Mouse (Mus musculus): Measurements from ENCODE around the gene Sycn. TPM values are rescaled to one million over a fixed set of nuclear protein-coding genes. Genes with fewer than 3 reads are reported as not detected.
"Not testable (repeated sequence)": the region's sequence is repeated elsewhere in the genome, so short reads cannot be mapped to it uniquely, and the experiment has no call there.

Sycn gene
- polyA plus RNA-seq (2012; ENCODE audit: insufficient read depth, insufficient read length, low replicate concordance, missing spikeins) = not detected in 2 replicates

DNA sequence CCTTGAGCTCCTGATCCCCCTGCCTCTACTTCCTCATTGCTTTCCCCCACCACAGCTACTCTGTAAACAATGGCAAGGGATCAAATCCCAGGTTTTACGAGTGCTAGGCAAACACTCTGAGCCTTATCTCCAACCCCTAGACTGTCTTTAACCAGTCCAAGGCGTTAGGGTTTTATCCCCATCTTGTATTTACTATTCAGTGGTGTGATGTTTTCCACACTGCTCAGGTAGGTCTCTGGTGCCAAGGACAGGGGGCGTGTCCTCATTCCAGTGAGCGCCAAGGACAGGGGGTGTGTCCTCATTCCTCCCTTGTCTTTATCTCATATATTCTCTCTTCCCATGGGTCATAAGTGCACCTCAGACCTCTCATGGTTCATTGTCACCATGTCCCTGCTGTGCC is at the start of gene Sycn:
Gene Sycn, plus strand, starts transcription at position 360 of the 400 bp plus-strand sequence.
- no peaks in the 10 kb centered on the region for H3K4me1 ChIP-seq (ENCODE audit: control insufficient read depth, insufficient read depth, low read length)
- no peak within 1 kb of the TSS for H3K4me3 ChIP-seq (ENCODE audit: insufficient read depth, low read depth, low read length)
- 91% methylated on average over 4 of the region's 4 CpGs for WGBS
- H3K27ac ChIP-seq (ENCODE audit: insufficient read depth, low read depth, low read length) = no peak within 1 kb of the TSS
- TF ChIP-seq POLR2A (IDR thresholded peaks at IDR 0.05; ENCODE audit: insufficient read depth, low read depth, low read length) = no peak
- TF ChIP-seq CTCF (IDR thresholded peaks at IDR 0.05; ENCODE audit: insufficient read depth, low read depth, low read length) = no peak

DNA sequence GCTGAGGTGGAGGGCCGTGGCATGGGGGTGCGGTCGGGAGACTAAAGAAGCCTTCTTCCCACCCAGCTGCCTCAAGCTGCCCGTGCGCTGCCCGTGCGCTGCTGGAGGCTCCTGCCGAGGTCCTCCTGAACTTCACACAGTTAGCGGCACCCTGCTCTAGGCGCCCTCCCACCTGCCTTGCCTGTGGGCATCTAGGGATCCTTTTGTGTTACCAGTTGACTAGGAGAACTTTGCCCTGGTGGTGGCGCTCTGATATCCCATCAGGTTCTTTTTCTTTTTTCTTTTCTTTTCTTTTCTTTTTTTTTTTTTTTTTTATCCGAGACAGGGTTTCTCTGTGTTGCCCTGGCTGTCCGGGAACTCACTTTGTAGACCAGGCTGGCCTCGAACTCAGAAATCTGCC is 49.8 kb upstream of the Sycn start:
- TF ChIP-seq POLR2A (IDR thresholded peaks at IDR 0.05; ENCODE audit: insufficient read depth, low read depth, low read length) (no peak), CTCF (IDR thresholded peaks at IDR 0.05; ENCODE audit: insufficient read depth, low read depth, low read length) (no peak)
- 37% methylated on average over 14 of the region's 14 CpGs for whole genome bisulfite sequencing
- peaks cover 14% of the 10 kb centered on the region for H3K4me1 ChIP-seq (ENCODE audit: control insufficient read depth, insufficient read depth, low read length)
- H3K4me3 ChIP-seq (ENCODE audit: insufficient read depth, low read depth, low read length) = no peak overlapping the region
- H3K27ac ChIP-seq (ENCODE audit: insufficient read depth, low read depth, low read length) = no peak overlapping the region

DNA sequence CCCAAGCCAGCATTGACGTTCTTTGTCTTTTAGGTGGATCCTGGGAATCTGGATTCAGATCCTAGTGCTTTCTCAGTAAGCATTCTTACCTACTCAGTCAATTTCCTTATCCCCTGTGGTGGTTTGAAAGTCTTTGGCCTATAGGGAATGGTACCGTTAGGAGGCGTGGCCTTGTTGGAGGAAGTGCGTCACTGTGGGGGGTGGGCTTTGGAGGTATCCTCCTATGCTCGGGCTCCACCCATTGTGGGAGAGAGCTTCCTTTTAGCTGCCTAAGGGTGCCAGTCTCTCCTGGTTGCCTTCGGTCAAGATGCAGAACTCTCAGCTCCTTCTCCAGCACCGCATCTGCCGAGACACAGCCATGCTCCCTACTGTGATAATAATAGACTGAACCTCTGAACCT is 48.4 kb upstream of the Sycn start:
- 85% methylated on average over 8 of the region's 8 CpGs for WGBS
- no peak for TF ChIP-seq POLR2A (IDR thresholded peaks at IDR 0.05; ENCODE audit: insufficient read depth, low read depth, low read length)
- no peak for TF ChIP-seq CTCF (IDR thresholded peaks at IDR 0.05; ENCODE audit: insufficient read depth, low read depth, low read length)
- H3K27ac ChIP-seq (ENCODE audit: insufficient read depth, low read depth, low read length) = no peak overlapping the region

DNA sequence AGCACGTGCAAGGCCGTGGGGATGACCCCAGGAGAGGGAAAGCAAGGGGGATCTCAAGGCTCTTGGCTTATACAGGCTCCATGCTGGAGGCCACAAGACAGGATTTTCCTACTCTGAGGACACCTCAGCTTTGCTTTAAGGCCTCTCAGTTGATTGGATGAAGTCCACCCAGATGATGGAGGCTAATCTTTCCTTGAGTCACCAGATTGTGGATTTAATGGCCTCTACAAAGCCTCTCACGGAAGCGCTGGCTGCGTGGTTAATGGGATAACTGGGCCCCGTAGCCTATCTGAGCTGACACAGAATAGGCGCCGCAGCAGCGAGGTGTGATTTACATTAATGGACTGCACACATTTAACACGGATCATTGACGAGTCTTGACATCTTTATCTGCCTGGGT is 45.3 kb upstream of the Sycn start:
- no peak for TF ChIP-seq POLR2A (IDR thresholded peaks at IDR 0.05; ENCODE audit: insufficient read depth, low read depth, low read length)
- TF ChIP-seq CTCF (IDR thresholded peaks at IDR 0.05; ENCODE audit: insufficient read depth, low read depth, low read length) = no peak
- 85% methylated on average over 11 of the region's 11 CpGs for WGBS
- Histone ChIP-seq H3K4me3 (ENCODE audit: insufficient read depth, low read depth, low read length) (no peak overlapping the region), H3K4me1 (ENCODE audit: control insufficient read depth, insufficient read depth, low read length) (peaks cover 5% of the 10 kb centered on the region; the same call in 1 of the 2 replicates), H3K27ac (ENCODE audit: insufficient read depth, low read depth, low read length) (no peak overlapping the region)

More for the DNA sequence above, 48.4 kb upstream of the Sycn start:
- Histone ChIP-seq H3K4me1 (ENCODE audit: control insufficient read depth, insufficient read depth, low read length) (peaks cover 14% of the 10 kb centered on the region), H3K4me3 (ENCODE audit: insufficient read depth, low read depth, low read length) (no peak overlapping the region)

DNA sequence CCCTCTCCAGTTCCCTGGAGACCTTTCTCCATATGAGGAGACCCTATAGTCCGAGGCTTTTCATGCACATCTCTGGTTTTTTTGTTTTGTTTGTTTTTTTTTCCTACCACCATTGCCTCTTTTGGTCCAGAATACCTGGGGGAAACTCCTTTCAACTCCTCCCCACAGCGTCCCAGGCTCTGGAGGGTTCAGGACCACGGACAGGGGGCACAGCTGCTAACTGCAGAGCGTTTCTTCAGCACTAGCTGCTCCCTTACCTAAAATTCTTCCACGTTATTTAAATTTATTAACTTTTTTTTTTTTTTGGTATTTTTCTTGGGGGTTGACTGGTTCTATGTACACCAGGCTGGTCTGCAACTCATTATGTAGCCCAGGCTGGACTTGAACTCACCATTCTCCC is 35.1 kb upstream of the Sycn start:
- Histone ChIP-seq H3K27ac (ENCODE audit: insufficient read depth, low read depth, low read length) (no peak overlapping the region), H3K4me3 (ENCODE audit: insufficient read depth, low read depth, low read length) (no peak overlapping the region), H3K4me1 (ENCODE audit: control insufficient read depth, insufficient read depth, low read length) (peaks cover 4% of the 10 kb centered on the region; the same call in 1 of the 2 replicates)
- WGBS = 28% methylated on average over 5 of the region's 5 CpGs
- TF ChIP-seq CTCF (IDR thresholded peaks at IDR 0.05; ENCODE audit: insufficient read depth, low read depth, low read length) = no peak
- TF ChIP-seq POLR2A (IDR thresholded peaks at IDR 0.05; ENCODE audit: insufficient read depth, low read depth, low read length) = no peak

DNA sequence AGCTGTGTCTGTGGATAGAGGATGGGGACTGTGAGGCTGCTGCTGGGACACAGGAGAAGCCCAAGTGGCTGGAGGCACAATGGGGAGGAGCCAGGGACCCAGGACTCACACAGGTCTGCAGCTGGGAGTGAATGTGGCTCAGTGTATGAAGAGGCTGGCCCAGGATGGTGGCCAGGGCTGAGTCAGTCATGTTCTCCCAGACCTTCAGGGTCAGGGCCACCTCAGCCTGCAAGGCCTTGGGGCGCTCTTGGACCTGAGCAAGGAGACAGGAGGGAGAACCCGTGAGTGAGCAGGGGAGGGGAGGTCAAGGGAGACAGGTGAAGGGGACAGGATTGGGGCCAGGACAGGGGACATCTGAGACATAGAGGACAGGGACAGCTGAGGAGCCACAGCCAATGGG is 31.6 kb upstream of the Sycn start:
- WGBS = 88% methylated on average over 2 of the region's 2 CpGs
- H3K27ac ChIP-seq (ENCODE audit: insufficient read depth, low read depth, low read length); H3K4me1 ChIP-seq (ENCODE audit: control insufficient read depth, insufficient read depth, low read length); H3K4me3 ChIP-seq (ENCODE audit: insufficient read depth, low read depth, low read length): not testable (repeated sequence)

DNA sequence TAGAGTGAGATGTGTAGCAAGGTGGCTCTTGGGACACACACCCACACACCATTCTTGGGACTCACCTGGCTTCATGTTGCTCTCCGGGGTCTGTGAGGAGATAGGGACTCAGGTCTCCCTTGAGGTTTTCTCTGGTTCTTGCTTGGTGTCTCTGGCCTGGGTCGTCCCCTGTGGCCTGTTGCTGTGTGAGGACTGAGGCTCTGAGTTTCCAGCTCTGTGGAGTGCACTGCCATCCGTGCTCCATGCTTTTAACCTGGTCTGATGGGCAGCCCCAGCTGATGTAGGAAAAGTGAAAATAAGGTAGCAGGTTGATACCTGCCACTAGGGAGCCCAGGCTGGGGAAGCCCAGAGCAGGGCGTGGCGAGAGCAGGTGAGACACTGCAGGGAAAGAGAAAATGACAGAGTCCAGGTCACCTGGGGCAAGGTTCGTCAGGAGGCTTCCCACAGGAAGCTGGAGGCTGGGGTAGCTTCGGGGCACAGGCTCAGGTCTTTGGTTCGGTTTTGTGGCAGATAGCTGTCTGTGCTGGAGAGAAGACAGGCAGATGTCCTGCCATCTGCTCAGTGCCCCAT is 30.2 kb upstream of the Sycn start, which contains the start of gene Ifnl2:
Gene Ifnl2, minus strand, starts transcription at position 51 of the 570 bp plus-strand sequence.
- not testable (repeated sequence) for H3K4me3 ChIP-seq (ENCODE audit: insufficient read depth, low read depth, low read length); H3K27ac ChIP-seq (ENCODE audit: insufficient read depth, low read depth, low read length); H3K4me1 ChIP-seq (ENCODE audit: control insufficient read depth, insufficient read depth, low read length)
- WGBS = 79% methylated on average over 8 of the region's 8 CpGs

DNA sequence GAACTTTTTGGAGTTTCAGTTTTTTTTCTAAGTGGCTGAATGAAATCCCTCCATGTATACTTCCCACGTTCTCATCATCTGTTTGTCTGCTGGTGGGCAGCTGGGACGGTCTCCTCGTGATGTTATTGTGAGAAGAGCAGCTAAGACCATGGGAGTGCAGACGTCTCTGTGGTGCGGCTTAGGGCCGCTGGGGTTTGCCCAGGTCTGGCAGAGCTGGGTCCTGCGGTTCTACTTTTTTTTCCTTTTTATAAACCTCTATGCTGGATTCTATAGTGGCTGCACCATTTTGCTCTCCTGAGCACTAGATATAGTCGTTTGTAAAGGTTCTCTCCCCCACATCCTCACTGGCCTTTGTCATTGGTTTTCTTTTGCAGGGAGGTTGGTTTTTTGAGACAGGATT is 29.2 kb upstream of the Sycn start:
- no peak overlapping the region for H3K27ac ChIP-seq (ENCODE audit: insufficient read depth, low read depth, low read length)
- 76% methylated on average over 8 of the region's 8 CpGs for WGBS

DNA sequence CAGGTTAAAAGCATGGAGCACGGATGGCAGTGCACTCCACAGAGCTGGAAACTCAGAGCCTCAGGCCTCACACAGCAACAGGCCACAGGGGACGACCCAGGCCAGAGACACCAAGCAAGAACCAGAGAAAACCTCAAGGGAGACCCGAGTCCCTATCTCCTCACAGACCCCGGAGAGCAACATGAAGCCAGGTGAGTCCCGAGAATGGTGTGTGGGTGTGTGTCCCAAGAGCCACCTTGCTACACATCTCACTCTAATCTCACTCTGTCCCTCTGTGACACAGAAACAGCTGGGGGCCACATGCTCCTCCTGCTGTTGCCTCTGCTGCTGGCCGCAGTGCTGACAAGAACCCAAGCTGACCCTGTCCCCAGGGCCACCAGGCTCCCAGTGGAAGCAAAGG is 18.1 kb upstream of the Sycn start, which contains the start of gene Ifnl3:
Gene Ifnl3, plus strand, starts transcription at position 301 of the 400 bp plus-strand sequence.
- not testable (repeated sequence) for H3K4me3 ChIP-seq (ENCODE audit: insufficient read depth, low read depth, low read length); H3K4me1 ChIP-seq (ENCODE audit: control insufficient read depth, insufficient read depth, low read length); H3K27ac ChIP-seq (ENCODE audit: insufficient read depth, low read depth, low read length)
- WGBS = 88% methylated on average over 5 of the region's 6 CpGs

More for the DNA sequence above, 29.2 kb upstream of the Sycn start:
- TF ChIP-seq POLR2A (IDR thresholded peaks at IDR 0.05; ENCODE audit: insufficient read depth, low read depth, low read length) = no peak
- TF ChIP-seq CTCF (IDR thresholded peaks at IDR 0.05; ENCODE audit: insufficient read depth, low read depth, low read length) = no peak
- peaks cover 11% of the 10 kb centered on the region for H3K4me1 ChIP-seq (ENCODE audit: control insufficient read depth, insufficient read depth, low read length)
- no peak overlapping the region for H3K4me3 ChIP-seq (ENCODE audit: insufficient read depth, low read depth, low read length)

All from olfactory bulb, adult 2 months (tissue).